Mouse (Mus musculus): ENCODE measurements at regions not wholly inside any gene's neighbourhood (a gene's known extent, or its start where the extent isn't known, plus 50 kb on each side); places are given as distances from the start of the nearest gene placed in this dataset.
A peak's percentile ranks its signal among the peaks of the same experiment; 100 is the strongest.

DNA sequence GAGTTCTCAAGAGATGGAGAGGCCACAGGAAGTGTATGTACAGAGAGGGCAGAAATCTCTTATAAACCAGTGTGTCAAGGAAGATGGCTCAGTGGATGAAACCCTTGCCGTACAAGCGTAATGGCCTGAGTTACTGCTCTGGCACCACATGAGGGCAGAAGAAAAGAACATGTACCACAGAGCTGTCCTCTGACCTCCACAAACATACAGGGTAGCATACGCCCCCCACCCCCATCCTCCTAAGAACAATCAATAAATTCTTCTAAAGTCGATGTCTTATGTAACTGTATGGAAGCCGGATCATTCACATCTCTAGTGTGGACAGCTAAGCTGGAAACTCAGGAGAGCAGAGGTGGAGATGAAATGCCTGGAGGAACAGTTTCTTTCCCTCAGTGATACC is 227.9 kb upstream of the Gpc5 start:
- DNase-seq = no peak

DNA sequence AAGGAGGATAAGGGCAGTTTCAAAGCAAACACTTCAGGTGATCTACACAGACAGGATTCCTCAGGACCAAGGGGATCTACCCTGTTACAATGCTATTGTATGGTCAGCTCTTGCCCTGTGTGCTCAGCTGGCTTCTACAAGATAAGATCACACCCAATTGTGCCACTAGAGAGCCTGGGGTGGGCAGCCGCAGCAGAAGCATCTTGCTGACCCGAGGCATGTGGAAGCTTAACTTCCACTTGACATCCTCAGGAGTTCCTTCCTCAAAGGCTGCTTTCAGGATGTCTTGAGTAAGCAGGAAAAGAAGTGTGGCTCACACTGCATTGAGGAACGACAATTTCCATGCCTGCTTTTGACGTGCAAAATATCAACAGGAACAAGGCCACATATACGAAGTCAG is 222.8 kb upstream of the Gpc5 start:
- no peak for DNase-seq

DNA sequence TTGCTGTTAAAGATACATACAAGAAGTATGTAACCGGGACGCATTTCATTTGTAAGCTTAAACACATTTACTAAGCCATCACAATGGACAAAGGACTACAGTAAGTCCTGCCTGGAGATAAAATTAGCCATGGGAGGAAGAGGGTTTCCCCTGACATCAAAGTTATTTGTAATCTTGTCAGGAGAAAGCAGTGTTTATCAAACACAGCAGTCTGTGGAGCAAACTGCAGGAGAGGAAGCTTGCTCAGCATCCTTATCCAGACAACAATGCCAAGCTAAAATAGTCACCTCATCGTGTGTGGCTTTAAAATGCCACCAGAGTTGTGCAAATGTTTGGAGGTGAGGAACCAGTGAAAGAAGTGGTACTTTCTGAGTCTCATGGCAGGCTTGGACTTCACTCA is 216.9 kb upstream of the Gpc5 start:
- DNase-seq = no peak

DNA sequence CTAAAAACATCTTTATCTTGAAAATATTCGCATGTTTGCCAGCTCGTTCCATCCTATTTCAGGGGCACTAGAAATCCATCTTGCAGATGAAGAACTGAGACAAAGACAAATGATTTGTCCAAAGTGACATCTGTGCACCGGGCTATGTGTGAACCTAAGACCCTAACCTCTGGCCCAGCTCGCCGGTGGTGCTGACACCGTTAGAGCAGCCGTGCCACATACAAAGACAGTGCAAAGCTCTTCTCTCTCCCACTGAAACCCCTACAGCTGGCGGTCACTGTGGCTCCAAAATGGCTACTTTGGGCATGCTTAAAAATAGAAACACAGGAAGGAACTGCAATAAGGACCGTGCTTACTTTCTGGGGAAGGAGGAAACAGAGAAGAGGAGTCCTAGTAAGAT is 215.6 kb upstream of the Gpc5 start:
- no peak for DNase-seq

DNA sequence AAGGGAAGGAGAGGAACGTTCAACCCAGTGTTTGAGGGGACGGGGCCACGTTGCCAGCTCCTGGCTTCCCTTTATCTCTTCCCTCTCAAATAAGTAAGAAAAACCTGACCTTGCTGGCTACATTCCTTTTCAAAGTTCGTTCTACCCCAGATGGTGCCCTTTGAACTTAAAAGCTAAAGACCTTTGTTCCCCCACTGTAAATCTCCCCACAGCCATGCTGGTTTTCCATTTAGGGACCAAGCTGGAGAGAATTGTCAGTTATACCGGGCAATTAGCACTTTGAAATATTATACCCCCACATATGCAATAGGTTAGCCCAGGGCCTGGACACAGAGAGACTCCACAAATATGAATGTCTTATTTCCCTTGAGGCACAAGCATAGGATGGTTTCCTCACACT is 214.5 kb upstream of the Gpc5 start:
- DNase-seq = no peak

DNA sequence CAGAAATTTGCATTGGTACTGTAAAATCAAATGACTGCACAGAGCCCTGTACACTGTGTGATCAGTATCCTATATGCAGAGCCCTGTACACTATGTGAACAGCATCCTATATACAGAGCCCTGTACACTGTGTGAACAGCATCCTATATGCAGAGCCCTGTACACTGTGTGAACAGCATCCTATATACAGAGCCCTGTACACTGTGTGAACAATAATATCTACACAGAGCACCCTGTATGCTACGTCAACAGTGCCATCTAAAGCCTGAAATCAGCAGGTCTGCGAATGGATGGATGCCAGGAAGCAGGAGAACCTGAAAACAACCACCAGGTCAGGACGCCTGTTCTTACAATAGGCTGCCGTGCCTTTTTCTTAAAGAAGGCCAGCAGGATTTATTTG is 211.7 kb upstream of the Gpc5 start:
- no peak for DNase-seq

DNA sequence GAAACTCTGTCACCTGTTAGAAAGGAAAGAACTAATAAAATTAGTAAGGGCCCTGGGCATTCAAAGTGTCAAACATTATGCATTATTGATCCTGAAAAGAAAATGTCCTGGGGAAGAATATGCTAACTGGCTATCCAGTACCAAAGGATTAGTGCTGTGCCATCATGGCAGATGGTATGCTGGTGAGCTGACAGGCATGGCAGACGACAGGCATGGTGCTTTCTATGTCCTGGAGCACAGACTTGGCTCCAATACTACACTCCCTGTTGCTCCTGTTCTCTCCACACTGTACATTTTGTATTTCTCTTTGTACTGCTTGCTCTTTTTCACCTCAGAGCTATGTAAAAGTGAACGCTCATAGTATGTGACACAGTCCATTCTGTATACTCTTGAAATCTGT is 187.9 kb upstream of the Gpc5 start:
- DNase-seq = no peak

DNA sequence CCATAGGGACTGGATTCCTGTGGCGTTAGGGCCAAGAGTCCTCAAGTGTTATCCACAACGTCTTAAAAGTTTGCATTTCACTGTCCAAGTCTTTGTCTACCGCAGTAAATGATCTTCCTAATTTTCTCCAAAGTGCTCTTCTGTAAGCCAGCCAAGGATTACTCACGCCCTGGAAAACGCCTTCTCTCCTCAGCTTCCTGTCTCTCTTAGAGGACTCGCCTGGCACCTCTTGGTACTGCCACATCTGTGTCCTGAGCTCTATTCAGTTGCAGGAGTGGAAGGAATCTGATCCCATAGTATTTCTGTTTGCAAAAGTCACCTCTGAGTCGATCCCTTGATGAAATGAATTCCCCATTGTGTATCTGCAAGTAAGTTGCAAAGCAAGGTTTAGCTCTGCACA is 179.7 kb upstream of the Gpc5 start:
- no peak for DNase-seq

DNA sequence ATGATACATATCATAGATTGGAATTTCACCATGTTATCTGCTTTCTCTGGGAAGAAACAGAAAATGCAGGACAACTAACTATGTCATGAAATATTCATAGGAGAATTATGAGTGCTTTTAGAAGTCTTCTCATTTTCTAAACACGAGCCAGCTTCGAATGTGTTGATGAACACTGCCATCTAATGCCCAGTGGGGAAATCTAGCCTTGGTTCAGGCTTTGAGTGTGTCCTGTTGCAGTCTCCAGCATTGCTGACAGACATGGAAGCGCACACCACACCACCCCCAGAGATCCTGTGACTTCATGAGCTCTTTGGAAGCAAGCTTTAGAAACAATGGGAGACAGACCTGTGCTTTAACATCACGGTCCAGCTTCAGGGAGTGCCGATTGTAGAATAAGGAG is 178.8 kb upstream of the Gpc5 start:
- no peak for DNase-seq

DNA sequence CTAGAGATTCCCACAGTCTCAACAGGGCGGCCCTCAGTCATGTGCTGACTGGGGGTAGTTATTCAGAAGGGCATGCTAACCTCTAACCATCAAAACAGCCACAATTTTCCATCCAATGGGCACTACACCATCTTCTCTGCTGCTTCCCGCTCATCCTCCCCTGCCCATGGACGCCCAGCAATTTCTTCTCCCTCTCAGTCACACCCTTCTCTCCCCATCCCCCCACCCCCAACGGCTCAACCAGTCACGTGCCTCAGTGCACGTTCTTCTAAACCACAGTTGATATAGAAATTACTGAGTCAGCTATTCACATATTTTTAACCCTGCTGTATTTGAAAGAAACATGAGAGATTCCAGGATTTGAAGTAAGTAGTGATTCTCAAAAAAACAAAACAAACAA is 146.3 kb upstream of the Gpc5 start:
- DNase-seq = no peak

DNA sequence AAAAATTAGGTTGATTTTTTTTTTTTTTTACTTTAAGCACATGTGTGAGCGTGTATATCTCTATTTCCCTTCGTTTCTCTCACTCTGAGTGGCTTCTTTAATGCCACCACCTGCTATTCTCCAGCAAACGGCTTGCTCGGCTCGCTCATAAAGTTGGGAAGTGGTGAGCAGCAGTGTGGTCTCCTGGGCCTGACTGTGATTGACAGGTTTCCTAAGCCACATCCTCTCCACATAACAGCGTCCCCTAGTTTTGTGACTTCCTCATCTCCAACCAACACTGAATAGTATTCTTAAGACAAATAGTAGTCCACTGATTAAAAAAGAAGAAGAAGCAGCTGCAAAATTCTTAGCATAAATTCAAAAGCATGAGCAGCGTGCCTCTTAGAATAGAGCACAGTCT is 145.7 kb upstream of the Gpc5 start:
- DNase-seq = no peak

DNA sequence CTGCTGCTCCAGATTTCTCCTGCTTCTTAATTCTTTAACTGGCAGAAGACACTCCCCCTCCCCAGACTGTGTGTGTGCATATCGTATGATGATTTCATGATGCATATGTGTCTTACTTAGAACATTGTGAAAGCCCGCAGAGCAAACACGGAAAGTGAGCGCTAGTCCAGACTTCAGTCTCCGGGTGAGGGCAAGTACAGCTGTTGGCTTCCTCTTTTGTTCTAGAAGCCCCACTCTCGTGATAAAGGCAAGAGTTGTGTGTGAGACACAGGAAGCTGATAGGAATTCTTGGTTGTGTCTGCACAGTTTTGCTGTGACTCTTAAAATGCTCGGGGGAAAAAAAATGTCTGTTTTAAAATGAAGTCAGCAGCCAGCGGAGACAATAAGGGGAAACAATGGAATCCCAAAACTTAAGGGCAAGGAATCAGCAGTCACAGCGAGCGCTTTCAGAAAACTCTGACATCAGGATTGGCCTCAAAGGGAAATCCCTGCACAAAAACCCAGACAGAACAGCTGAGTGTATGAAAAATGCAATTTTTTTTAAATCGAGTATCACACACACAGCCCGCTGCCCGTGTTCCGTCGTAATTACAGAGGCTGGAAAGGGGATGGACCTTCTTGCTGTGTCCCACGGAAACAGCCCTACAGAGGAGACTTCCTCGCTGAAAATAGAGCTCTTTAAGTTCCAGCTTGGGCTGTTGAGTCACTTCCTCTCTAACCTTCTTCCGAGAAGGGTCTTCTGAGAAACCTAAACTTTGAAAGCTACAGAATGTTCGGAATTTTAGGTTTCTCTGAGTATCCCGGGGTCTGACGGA is 143.5 kb upstream of the Gpc5 start:
- DNase-seq = peak; percentile 4

DNA sequence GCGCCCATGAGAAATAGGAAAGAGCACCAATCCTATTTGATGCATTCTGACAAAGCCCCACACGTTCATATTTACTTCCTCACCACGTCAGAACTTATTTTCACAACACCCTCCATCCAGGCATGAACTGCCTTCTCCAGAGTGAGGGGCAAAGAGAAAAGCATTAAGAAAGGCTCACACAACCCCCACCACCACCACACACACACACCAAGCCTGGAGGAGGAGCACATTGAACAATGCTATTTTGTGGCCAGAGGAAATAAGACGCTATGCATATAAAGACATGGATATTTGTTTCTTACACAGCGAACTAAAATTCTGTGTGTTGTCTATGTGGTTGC is 142.9 kb upstream of the Gpc5 start:
- no peak for DNase-seq

DNA sequence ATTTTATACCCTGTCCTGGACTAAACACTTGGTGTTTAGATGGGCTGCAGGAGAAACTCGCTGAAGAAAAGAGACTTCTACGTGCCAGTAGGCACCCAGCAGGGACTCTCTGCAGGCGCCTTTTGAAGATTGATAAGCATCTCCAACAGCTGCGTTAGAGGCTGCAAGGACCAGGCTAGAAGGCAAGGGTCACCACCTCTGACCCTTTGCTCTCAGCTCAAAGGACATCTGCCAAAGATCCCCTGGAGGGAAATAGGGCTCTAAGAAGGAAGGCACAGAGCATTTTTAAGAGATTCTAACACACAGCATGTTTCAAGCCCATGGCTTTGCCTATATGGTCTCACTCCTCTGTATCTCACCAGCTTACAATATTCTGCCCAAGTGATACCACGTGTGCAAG is 139.7 kb upstream of the Gpc5 start:
- DNase-seq = no peak

DNA sequence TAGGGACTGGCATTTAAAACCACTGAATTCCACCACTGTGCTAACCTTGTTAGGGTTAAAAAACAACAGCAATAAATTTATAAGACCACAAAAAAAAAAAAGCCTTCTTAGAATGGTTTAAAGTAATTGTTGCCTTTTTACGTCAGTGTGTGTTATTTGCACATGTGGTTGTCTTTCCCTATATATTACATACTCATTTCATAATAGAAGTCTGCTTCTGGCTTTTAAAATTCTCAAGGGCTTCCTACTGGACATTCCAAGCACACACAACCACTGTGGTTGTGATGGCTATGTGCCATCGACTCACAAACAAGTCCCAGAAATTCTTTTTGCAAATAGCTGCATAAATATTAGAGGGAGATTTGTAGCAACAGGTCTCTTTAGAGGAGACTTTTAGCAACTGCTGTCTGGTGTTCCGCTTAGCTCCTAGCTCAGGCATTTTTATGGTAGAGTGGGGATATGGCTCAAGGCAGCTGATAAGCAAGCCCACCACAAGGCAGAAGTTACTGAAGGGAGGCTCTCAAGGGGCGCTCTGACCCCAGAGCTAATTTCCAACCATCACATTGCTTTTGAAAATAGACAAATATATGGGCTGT is 138.8 kb upstream of the Gpc5 start:
- no peak for DNase-seq

DNA sequence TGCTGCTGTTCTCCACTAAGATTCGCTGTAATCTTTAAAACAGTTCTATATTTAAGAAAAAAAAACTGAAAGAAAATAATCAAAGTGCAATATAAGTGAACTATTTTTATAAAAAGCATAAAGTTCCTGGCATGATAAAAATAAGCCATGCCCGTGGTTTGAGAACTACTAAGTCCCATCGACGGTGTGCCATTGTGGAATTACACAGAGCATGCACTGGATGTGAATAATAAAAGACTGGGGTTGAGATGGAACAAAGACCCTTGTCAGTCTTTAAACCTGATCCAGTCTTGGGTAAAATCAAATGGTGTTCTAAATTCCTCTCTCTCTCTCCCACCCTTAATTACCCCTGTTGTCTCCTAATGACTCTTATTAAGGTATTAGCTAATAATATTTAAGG is 137.7 kb upstream of the Gpc5 start:
- DNase-seq = no peak

DNA sequence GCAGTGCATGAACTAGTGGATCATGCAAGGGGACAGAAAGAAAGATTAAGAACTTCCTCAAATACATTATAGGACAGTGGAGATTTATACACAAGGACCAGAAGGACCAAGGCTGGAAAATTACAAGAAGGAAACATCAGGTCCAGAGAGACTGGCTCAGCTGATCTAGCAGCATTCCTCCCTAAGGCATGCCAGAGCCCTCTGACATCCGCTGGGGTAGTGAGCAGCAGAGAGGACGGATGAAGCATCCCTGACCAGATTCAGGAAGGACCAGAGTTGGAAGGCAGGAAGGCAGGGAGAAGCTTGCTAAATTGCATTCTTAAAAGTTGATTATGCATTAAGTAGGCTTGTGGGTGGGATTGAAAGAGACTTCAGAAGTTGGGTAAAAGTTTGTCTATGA is 136.4 kb upstream of the Gpc5 start:
- DNase-seq = no peak

DNA sequence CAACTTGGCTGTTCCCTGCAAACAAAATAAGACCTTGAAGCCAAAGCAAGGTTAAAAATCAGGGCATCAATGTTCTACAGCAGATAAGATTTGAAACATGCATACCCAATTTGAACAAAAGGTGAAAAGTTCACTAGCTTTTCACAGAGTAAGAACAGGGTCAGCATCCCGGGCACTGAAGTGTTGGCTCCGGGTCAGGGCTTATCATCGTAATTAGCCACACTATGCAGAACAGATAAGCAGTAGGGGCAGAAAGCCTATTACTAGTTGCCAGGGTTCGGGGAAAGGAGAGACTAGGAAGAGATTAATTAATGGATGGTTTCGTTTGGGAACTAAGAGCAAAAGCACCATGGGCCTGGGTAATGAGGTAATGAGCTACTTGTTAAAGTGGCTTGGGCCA is 131.7 kb upstream of the Gpc5 start:
- DNase-seq = no peak

DNA sequence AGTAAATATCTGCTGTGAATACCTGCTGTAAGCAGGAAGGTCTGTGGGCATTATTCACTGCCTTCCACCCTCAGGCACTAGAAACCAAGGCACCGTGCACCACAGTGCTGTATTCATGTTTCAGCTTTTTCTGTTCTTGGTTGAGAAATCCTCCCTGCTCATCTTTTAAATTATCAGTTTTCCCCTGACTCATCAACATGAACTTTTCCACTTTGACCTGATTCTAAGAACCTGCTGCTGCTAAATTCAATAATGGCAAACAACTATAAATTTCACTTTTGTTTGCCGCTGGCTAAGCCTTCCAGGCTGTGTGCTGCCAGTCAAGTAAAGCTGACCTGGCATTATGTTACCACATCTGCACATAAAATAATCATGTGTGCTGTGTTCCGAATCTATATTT is 126.1 kb upstream of the Gpc5 start:
- DNase-seq = no peak

DNA sequence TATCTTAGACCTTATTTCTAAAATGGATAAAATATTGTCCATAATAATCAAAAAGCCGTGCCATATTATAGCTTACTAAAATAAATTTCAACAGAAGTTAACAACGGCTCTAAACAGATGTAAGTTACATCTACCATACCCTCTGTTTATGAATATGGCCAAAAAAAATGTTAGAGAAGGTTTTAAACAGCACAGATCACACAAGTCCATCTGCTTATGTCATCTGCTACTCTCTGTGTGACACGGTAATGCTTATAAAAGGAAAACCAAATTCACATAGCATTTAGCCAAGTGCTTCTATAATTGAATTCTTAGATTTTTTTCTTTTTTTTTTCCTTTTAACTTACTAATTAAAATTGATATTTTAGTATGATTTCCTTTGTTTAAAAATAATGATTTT is 123.0 kb upstream of the Gpc5 start:
- no peak for DNase-seq

DNA sequence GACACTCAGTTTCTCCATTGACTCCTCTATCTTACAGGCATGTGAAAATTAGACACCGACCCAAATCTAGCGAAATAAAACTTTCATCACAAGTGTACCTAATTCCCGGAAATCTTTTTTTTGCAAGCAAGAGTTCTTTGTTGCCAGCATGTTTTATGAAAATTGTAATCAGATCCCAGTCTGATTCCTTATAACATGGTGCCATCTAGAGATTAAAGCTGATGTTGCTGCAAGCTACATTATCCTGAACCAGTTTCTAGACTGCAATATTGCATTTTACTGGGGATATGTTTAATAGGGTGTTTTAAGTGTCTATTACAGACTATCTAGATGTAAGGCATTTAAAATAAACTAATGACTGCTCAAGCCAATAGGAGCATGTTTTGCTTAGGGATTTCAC is 110.9 kb upstream of the Gpc5 start:
- no peak for DNase-seq

DNA sequence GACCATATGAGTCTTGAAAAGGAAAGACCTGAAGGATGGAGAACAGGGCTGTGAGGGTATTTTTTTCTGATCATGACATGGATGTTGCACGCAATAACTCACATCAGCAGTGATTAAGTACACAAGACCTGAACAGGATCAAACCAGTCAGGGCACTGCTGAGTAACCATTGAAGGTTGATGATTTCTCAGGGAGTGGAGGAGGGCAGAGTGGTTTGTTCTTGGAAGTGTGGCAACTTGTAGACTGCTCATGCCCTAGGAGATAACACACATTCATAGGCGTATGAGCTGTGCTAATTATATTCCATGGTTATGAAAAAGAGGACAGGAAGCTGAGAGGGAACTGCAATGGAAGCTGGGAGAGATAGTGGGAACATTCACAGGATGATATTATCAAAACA is 88.8 kb upstream of the Gpc5 start:
- DNase-seq = no peak

DNA sequence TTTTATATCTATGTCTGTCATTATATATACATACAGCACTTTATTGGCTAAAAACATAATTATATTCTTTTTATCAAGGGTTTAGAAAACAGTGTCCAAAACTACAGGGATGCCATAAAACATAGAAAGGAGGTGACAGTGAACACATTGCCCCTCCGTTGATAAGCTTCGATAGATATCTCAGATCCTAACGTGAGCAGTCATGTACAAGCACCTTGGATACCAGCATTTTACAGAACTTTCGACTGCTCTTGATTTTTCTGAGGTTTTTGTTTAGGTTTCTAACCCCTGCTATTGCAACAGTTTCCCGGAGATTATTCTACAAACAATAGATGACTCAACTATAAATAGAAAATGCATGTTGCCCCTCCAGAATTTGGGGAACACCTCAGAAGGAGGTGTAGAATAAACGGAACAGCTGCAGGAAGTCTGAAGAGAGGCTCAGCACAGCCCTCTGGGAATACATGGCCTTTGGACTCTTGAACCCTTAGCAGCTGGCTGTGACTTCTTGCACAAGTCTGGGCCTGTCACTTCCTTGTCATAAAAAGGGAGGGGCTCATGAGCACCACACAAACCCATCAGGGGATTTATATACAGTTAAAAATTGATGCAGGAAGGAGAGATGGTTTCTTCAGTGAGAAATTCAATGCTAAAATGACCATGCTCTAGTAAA is 87.1 kb upstream of the Gpc5 start:
- DNase-seq = no peak

DNA sequence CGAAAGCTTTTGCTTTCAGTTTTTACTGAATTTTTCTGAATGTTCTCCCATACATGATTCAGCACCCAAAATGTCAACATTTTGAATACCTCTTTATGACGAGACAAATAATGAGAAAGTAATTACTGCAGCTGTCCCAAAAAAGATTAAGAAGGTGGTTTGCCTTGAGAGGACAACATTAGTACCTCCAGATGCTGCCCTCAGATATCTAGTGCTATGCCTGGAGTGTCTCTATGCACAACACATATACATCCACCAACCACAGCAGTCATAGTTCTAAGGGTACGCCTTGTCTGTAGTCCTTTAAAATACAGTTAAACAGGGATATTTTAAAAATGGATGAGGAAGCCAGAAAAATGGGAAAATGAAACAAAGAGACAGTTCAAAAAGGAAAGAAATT is 81.1 kb upstream of the Gpc5 start:
- DNase-seq = no peak

Measured in gastrocnemius, postnatal 10 days (tissue).